Mouse (Mus musculus) kidney, adult 2 months (tissue): ENCODE data around the gene 1700012B07Rik.

ENCODE experiments used
- CTCF ChIP-seq: fragments of 200-500 bp; conservative IDR thresholded peaks from 2 replicates; pipeline ENCODE4 v1.5.1; 2011; ENCODE audit warnings: low read depth, mild to moderate bottlenecking, control low read depth, low read length, moderate library complexity, mixed read lengths; ENCODE audit not compliant: insufficient read depth, insufficient read length
- POLR2A ChIP-seq: fragments of 200-500 bp; IDR thresholded peaks from one replicate; pipeline ENCODE4 v1.6.1; 2011; ENCODE audit warnings: low read depth, low read length, control low read depth

DNA sequence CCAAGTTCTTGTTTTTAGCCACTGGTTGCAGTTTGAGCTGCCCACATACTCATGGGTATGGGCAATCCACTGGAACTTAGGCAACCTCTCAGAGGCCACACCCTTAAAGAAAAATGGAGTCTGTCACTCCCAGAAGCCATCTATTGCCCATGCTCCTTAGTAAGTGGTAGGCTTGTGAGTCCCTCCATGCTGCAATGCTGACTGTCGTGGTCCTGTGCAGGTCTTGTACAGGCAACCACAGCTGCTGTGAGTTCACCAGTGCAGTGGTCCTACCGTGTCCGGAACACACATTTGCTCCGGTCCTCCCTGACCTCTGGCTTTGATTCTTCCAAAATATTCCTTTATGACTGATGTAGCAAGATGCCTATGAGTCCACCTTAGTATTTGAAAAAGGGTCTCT, 31.6 kb upstream of the 1700012B07Rik start:
- TF ChIP-seq CTCF (no peak), POLR2A (no peak)
